In genomic region chr13:21782361-21783254, GRCm38 (mm10) we compare ENCODE assay signal across 9 mouse cellular contexts. TPM values are rescaled to one million over a fixed set of nuclear protein-coding genes. Genes with fewer than 3 reads are reported as not detected.
DNase-seq lines count a peak whose midpoint lies in the region; ATAC-seq lines count a peak whose summit lies in the region.
"Not testable (repeated sequence)": the region's sequence is repeated elsewhere in the genome, so short reads cannot be mapped to it uniquely, and the experiment has no call there.
"Had no signal": no experiment of that assay in that cellular context is flagged by ENCODE, and none has a peak within 500 bp of the region (broad histone marks: within the 10 kb centered on the region; RNA-seq: fewer than 3 reads in every experiment).

No protein-coding gene starts in this region.

- not testable (repeated sequence) for H3K9me3 ChIP-seq in erythroblast, embryonic 14.5 days (ENCODE audit: control insufficient read depth, low read length); lung, embryonic 15.5 days; neural tube, embryonic 13.5 days

- H3K36me3 ChIP-seq in erythroblast, embryonic 14.5 days (ENCODE audit: control insufficient read depth); lung, embryonic 15.5 days; neural tube, embryonic 13.5 days: not testable (repeated sequence)

- peaks cover 73% of the 10 kb centered on the region for H3K4me1 ChIP-seq in erythroblast, embryonic 14.5 days (ENCODE audit: control insufficient read depth)
- H3K4me1 ChIP-seq in lung, embryonic 15.5 days, result peaks cover 35% of the 10 kb centered on the region
- peaks cover 56% of the 10 kb centered on the region for H3K4me1 ChIP-seq in neural tube, embryonic 13.5 days (replicated peaks)

- peak overlapping the region; percentile 70 for H3K4me2 ChIP-seq in lung, embryonic 15.5 days
- H3K4me2 ChIP-seq in neural tube, embryonic 13.5 days, result peak overlapping the region; percentile 80

- not testable (repeated sequence) for H3K27me3 ChIP-seq in erythroblast, embryonic 14.5 days (ENCODE audit: control insufficient read depth); lung, embryonic 15.5 days; neural tube, embryonic 13.5 days

- H3K9ac ChIP-seq in lung, embryonic 15.5 days, result peak overlapping the region; percentile 66
- H3K9ac ChIP-seq in neural tube, embryonic 13.5 days, result peak overlapping the region; percentile 70

- H3K27ac ChIP-seq in lung, embryonic 15.5 days, result peak overlapping the region; percentile 91
- peak overlapping the region; percentile 84 for H3K27ac ChIP-seq in neural tube, embryonic 13.5 days (replicated peaks)

- under 1% methylated on average over 14 of the region's 35 CpGs for WGBS in lung, embryonic 15.5 days
- WGBS in neural tube, embryonic 13.5 days, result under 1% methylated on average over 18 of the region's 35 CpGs

- not testable (repeated sequence) for ATAC-seq in lung, embryonic 15.5 days (ENCODE audit: borderline replicate concordance, extremely low read depth, low FRiP score, low TSS enrichment); neural tube, embryonic 13.5 days (ENCODE audit: low read depth)

- H3K4me3 ChIP-seq in erythroblast, embryonic 14.5 days (replicated peaks), result peak overlapping the region; percentile 88
- H3K4me3 ChIP-seq in lung, embryonic 15.5 days, result peak overlapping the region; percentile 49
- H3K4me3 ChIP-seq in neural tube, embryonic 13.5 days, result peak overlapping the region; percentile 40

- DNase-seq in ES-CJ7 (ENCODE audit: low read depth, low spot score), result peak; percentile 86
- DNase-seq in cerebellum, adult 11-12 months, result peak; percentile 52
- peak; percentile 11 for DNase-seq in heart, postnatal 4 days
- peak; percentile 20 to 38 for DNase-seq in kidney, postnatal 4 days
- DNase-seq in telencephalon, adult 2 months (ENCODE audit: low read depth, low spot score), result peak; percentile 5

RNA-seq across cellular contexts. Expression of gene Hist1h3i, which starts 0.6 kb away (rescaled TPM):
- polyA plus RNA-seq in erythroblast, embryonic 14.5 days (2012), result 16.8 and 41.5 TPM in 2 replicates
- total RNA-seq in heart, postnatal 4 days (2021), result 100 to 1,000 TPM; 504 to 518 TPM
- 137 and 172 TPM in 2 replicates for polyA plus RNA-seq in lung, embryonic 15.5 days (2015; fragmentation: Nextera tagmentation; extraction: Ambion mirVana)
- polyA plus RNA-seq in neural tube, embryonic 13.5 days (2015; fragmentation: Nextera tagmentation; extraction: Ambion mirVana), result 32.1 and 33.9 TPM in 2 replicates

RNA-seq across cellular contexts. Expression of gene Hist1h1b, which starts 2.2 kb away (rescaled TPM):
- 2.6 and 5.0 TPM in 2 replicates for polyA plus RNA-seq in erythroblast, embryonic 14.5 days (2012)
- total RNA-seq in heart, postnatal 4 days (2021), result 100 to 1,000 TPM; 295 to 307 TPM
- 41.4 and 42.0 TPM in 2 replicates for polyA plus RNA-seq in lung, embryonic 15.5 days (2015; fragmentation: Nextera tagmentation; extraction: Ambion mirVana)
- polyA plus RNA-seq in neural tube, embryonic 13.5 days (2015; fragmentation: Nextera tagmentation; extraction: Ambion mirVana), result 3.2 and 5.8 TPM in 2 replicates

RNA-seq across cellular contexts. Expression of gene Hist1h2an, which starts 4.4 kb away (rescaled TPM):
- polyA plus RNA-seq in erythroblast, embryonic 14.5 days (2012), result 15.8 and 41.3 TPM in 2 replicates
- 100 to 1,000 TPM in 1 of 2 experiments, 10 to 100 TPM in 1; 94.5 to 114 TPM for total RNA-seq in heart, postnatal 4 days (2021)
- polyA plus RNA-seq in lung, embryonic 15.5 days (2015; fragmentation: Nextera tagmentation; extraction: Ambion mirVana), result 10.7 and 22.4 TPM in 2 replicates
- not detected in 2 replicates for polyA plus RNA-seq in neural tube, embryonic 13.5 days (2015; fragmentation: Nextera tagmentation; extraction: Ambion mirVana)
- total RNA-seq: gastrocnemius, adult 18-20 months had no signal

RNA-seq across cellular contexts. Expression of gene Hist1h2bp, which starts 4.7 kb away (rescaled TPM):
- polyA plus RNA-seq in erythroblast, embryonic 14.5 days (2012), result 2.2 and 5.1 TPM in 2 replicates
- 100 to 1,000 TPM; 213 to 224 TPM for total RNA-seq in heart, postnatal 4 days (2021)
- 2.1 and 3.1 TPM in 2 replicates for polyA plus RNA-seq in lung, embryonic 15.5 days (2015; fragmentation: Nextera tagmentation; extraction: Ambion mirVana)
- 0.52 and 1.4 TPM in 2 replicates for polyA plus RNA-seq in neural tube, embryonic 13.5 days (2015; fragmentation: Nextera tagmentation; extraction: Ambion mirVana)
- total RNA-seq: gastrocnemius, adult 18-20 months had no signal

RNA-seq across cellular contexts. Expression of gene Hist1h2bq, which starts 27.4 kb away (rescaled TPM):
- 12.6 and 20.2 TPM in 2 replicates for polyA plus RNA-seq in erythroblast, embryonic 14.5 days (2012)
- 100 to 1,000 TPM; 420 to 457 TPM for total RNA-seq in heart, postnatal 4 days (2021)
- 23.1 and 31.1 TPM in 2 replicates for polyA plus RNA-seq in lung, embryonic 15.5 days (2015; fragmentation: Nextera tagmentation; extraction: Ambion mirVana)
- 4.3 and 4.4 TPM in 2 replicates for polyA plus RNA-seq in neural tube, embryonic 13.5 days (2015; fragmentation: Nextera tagmentation; extraction: Ambion mirVana)

Comparison
In these comparisons a context has a peak if more than half of its experiments do, and no peak if none do; other contexts are left out.
1. DNase-seq: peak in every context shown above with its lines; median percentile 86 in ES-CJ7; 52 in cerebellum, adult 11-12 months; 29 in kidney, postnatal 4 days; 11 in heart, postnatal 4 days; 5 in telencephalon, adult 2 months.
2. RNA of gene Hist1h2an, which starts 4.4 kb away (polyA plus RNA-seq): 15.8 to 41.3 TPM in erythroblast, embryonic 14.5 days and 10.7 to 22.4 TPM in lung, embryonic 15.5 days; not detected in neural tube, embryonic 13.5 days; every median in the first group is over 10 times any median in the second.
3. Peak in every context shown above with its lines, with median percentiles within 50 percentile points of each other: H3K4me3 ChIP-seq.